Mouse (Mus musculus): ENCODE results near the gene Col26a1.

- no peak for TF ChIP-seq FLI1 (IDR thresholded peaks at IDR 0.05; ENCODE audit: low read length)
- TF ChIP-seq GATA1 (IDR thresholded peaks at IDR 0.05; ENCODE audit: borderline replicate concordance, low read length), result no peak
These were observed 122.7 kb downstream of the Col26a1 start for GRCm38 (mm10) chr5:136760345-136760744.

Data from megakaryocyte, embryonic 14.5 days (primary cell).